Mouse (Mus musculus): ENCODE measurements at regions not wholly inside any gene's neighbourhood (a gene's known extent, or its start where the extent isn't known, plus 50 kb on each side); places are given as distances from the start of the nearest gene placed in this dataset.
A peak's percentile ranks its signal among the peaks of the same experiment; 100 is the strongest.

DNA sequence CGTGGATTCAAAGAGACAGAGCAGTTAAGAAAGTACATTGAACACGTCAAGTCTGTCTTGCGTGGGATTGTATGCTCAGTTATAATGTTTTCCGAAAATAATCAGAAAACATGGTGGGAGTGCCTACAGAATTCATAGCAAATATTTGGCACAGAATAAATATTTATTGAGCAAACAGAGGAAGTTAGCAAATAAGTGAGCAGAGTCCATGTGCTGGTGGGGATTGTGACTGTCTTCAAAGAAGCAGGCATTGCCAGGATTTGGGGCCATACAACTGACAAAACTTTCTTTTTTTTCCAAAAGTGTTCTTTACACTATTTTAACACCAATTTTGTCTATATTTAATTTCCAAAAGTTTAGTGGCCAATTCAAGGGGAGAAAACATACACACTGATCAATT, 1729.8 kb downstream of the AI429214 start:
- Histone ChIP-seq H3K4me1 (replicated peaks) (no peaks in the 10 kb centered on the region), H3K27me3 (ENCODE audit: insufficient read depth, poor library complexity, severe bottlenecking) (no peaks in the 10 kb centered on the region), H3K36me3 (no peaks in the 10 kb centered on the region), H3K27ac (no peak overlapping the region), H3K9me3 (no peaks in the 10 kb centered on the region), H3K4me3 (no peak overlapping the region)
- no peak for DNase-seq (ENCODE audit: low spot score)
- 91% methylated on average over 4 of the region's 4 CpGs for WGBS

DNA sequence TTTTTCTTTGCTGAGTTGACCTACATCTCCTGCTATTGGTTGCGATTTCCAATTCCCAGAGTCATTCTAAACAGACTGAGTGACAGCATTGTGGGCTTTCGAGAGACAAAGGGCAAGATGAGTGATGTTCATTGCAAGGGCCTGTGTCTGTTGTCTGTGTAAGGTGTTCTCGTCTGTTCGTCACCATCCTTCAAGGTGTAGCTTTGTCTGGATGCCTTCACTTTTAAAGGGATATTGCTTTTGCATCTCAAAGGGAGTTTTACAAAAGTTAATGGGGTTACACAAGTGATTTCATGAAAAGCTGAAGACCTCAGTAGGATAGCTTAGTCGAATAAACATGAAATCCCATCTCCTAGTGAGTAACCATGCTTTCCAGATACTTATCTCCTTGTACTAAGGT, 1731.9 kb downstream of the AI429214 start:
- no peak for DNase-seq (ENCODE audit: low spot score)
- 81% methylated on average over 5 of the region's 5 CpGs for WGBS
- Histone ChIP-seq H3K4me3 (no peak overlapping the region), H3K27ac (no peak overlapping the region), H3K4me1 (replicated peaks) (no peaks in the 10 kb centered on the region), H3K9me3 (no peaks in the 10 kb centered on the region), H3K36me3 (no peaks in the 10 kb centered on the region), H3K27me3 (ENCODE audit: insufficient read depth, poor library complexity, severe bottlenecking) (no peaks in the 10 kb centered on the region)

DNA sequence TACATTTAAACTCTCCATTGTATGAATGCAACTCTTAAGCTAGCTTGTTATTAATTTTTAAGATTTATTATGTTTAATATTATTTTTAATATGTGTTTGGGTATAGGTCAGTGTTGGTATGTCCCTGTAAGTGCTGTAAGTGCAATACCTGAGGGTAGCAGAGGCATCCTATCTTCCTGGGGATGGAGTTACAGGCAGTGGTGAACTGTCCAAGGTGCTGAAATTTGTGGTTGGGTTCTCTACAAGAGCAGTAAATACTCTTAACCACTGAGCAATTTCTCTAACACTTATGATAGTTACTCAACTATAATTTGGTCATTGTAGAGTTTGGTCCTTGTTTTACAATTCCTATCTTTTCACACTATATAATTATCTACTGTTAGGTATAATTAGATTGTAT, 1753.7 kb downstream of the AI429214 start:
- H3K36me3 ChIP-seq: no peaks in the 10 kb centered on the region
- DNase-seq (ENCODE audit: low spot score): no peak

DNA sequence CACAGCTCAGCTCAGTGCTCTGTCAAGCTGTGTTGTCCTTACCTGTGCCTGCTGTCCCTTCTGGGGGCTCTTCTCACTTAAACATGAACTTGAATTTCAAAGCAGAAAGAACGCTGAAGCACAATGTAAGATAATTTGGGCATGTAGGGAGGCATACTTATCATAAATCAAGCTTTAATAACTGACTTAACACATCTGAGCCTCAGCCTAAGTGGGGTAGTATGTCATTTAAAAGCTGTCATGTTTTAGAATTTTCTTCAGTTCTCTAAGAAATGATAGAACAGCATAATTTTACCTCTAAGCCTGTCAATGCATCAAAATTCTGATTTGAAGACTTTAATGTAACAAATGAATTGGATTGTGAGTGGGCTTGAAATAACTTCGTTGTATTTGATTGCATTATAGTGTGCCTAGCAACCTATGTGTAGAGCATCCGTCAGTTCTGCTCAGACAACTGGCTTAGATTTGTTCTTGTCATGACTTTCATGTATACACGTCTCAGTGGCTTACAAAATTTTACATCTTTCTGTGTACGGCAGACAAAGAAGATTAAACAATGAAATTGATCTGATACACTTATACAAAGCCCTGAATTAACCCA, 1773.3 kb downstream of the AI429214 start:
- Histone ChIP-seq H3K27me3 (ENCODE audit: insufficient read depth, poor library complexity, severe bottlenecking) (no peaks in the 10 kb centered on the region), H3K27ac (no peak overlapping the region), H3K4me3 (no peak overlapping the region), H3K9me3 (no peaks in the 10 kb centered on the region), H3K4me1 (replicated peaks) (no peaks in the 10 kb centered on the region), H3K36me3 (no peaks in the 10 kb centered on the region)
- WGBS: 79% methylated on average over 5 of the region's 5 CpGs
- DNase-seq (ENCODE audit: low spot score): no peak

More for the DNA sequence above, 1753.7 kb downstream of the AI429214 start:
- Histone ChIP-seq H3K27ac (no peak overlapping the region), H3K9me3 (0 out of 2 replicates have a peak, but pooled peaks cover 3% of the 10 kb centered on the region), H3K4me3 (no peak overlapping the region), H3K4me1 (replicated peaks) (no peaks in the 10 kb centered on the region), H3K27me3 (ENCODE audit: insufficient read depth, poor library complexity, severe bottlenecking) (no peaks in the 10 kb centered on the region)

DNA sequence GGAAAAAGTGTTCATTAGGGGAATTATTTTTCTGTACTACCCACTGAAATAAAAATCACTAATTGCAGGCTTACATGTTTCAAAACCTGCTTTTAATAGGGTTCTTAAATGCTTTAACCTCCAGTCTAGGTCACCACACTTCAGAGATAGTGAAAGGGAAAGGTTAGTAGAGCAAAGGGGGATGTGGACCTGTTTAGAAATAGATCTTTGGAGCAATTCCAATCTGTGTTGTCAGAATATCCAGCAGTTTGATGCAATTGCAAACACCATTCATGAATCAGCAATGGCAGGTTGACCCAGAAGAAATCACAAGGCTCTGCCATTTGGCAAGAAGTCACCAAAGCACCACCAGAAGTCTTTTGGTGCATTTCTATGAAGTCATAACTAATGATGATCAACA, 1819.1 kb downstream of the AI429214 start:
- Histone ChIP-seq H3K4me1 (replicated peaks) (no peaks in the 10 kb centered on the region), H3K36me3 (no peaks in the 10 kb centered on the region), H3K27ac (no peak overlapping the region), H3K9me3 (no peaks in the 10 kb centered on the region), H3K4me3 (no peak overlapping the region), H3K27me3 (ENCODE audit: insufficient read depth, poor library complexity, severe bottlenecking) (no peaks in the 10 kb centered on the region)
- DNase-seq (ENCODE audit: low spot score): no peak

DNA sequence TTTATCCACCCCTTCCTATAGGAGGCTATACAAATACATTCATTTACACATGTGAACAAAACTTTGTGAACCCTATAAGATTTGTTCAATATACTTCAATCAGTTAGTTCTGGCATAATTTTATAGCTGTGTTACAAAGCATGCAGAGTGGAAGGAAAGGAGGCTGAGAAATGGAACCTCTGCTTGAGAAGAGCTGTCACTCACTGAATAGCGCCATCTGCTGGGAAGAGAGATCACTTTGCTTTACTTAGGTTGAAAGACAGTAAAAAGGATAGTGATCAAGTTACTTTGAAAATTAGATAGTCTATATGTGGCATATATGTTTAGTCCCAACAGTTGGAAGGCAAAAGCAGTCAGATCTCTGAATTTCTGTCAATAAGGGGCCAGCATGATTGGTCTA, 1824.8 kb downstream of the AI429214 start:
- H3K4me3 ChIP-seq: no peak overlapping the region
- H3K36me3 ChIP-seq: no peaks in the 10 kb centered on the region
- no peaks in the 10 kb centered on the region for H3K4me1 ChIP-seq (replicated peaks)
- no peaks in the 10 kb centered on the region for H3K27me3 ChIP-seq (ENCODE audit: insufficient read depth, poor library complexity, severe bottlenecking)
- 32% methylated on average over 1 of the region's 1 CpGs for WGBS
- peak; percentile 4 for DNase-seq (ENCODE audit: low spot score)
- no peak overlapping the region for H3K27ac ChIP-seq
- H3K9me3 ChIP-seq: no peaks in the 10 kb centered on the region

DNA sequence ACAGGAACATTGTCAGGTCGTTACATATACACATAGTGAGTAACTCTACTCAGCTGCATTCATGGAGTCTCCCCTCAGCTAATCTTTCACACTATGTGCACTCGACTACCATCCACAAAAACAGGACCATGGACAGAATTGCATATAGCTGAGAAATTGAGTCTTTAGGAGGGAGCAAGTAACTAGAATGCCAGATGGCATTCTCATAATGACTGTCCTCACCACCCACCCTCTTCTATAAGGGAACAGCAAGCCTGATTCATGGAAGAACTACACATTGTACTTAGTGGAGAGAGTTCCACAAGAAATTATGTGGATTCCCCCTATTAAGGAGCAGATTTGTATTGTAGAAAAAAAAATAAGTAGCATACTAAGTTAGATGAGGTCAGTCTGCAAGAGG, 1813.4 kb upstream of the Adam24 start:
- no peak overlapping the region for H3K27ac ChIP-seq
- H3K9me3 ChIP-seq: no peaks in the 10 kb centered on the region
- no peaks in the 10 kb centered on the region for H3K4me1 ChIP-seq (replicated peaks)
- WGBS: 73% methylated on average over 2 of the region's 2 CpGs
- H3K4me3 ChIP-seq: no peak overlapping the region
- no peaks in the 10 kb centered on the region for H3K36me3 ChIP-seq
- DNase-seq (ENCODE audit: low spot score): no peak
- no peaks in the 10 kb centered on the region for H3K27me3 ChIP-seq (ENCODE audit: insufficient read depth, poor library complexity, severe bottlenecking)

DNA sequence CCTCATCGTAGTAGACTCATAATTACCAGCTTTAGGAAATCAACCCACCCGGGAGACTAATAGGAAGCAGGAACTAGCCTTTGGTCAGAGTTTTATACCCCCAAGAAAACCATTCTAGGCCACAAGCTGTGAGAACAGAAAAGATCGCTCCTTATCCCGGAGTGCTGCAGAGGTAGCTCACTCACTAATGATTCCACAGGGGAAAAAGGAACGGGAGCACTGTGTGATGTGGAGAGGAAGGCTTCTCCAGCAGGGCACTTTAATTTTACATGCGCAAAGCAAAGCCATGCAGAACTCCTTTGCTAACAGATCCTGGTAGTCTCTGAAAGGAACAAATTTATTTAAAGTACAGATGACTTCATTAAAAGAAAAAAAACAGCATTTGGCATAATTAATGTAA, 1807.5 kb upstream of the Adam24 start:
- H3K9me3 ChIP-seq: no peaks in the 10 kb centered on the region
- WGBS: 62% methylated on average over 6 of the region's 6 CpGs
- no peaks in the 10 kb centered on the region for H3K27me3 ChIP-seq (ENCODE audit: insufficient read depth, poor library complexity, severe bottlenecking)
- H3K27ac ChIP-seq: no peak overlapping the region
- no peaks in the 10 kb centered on the region for H3K36me3 ChIP-seq
- no peak for DNase-seq (ENCODE audit: low spot score)
- no peaks in the 10 kb centered on the region for H3K4me1 ChIP-seq (replicated peaks)
- no peak overlapping the region for H3K4me3 ChIP-seq
